Mouse (Mus musculus) liver, adult 2 months (tissue): Measurements from ENCODE around the gene Dpm1. TPM values are rescaled to one million over a fixed set of nuclear protein-coding genes. Genes with fewer than 3 reads are reported as not detected.
A peak's percentile ranks its signal among the peaks of the same experiment; 100 is the strongest.

Experiments used
- DNase-seq: peaks from one replicate; pipeline ENCODE4 v3.0.0-alpha.2; 2011; ENCODE audit warnings: low read depth, low spot score; ENCODE audit errors: extremely low read depth
- H3K27ac ChIP-seq: fragments of 200-500 bp; replicated peaks from 2 replicates; pipeline ENCODE4 v1.5.1; 2012; ENCODE audit warnings: low read depth, mild to moderate bottlenecking, control low read depth, inconsistent platforms, low read length; ENCODE audit not compliant: insufficient read depth
- H3K27me3 ChIP-seq: fragments of 200-500 bp; 2 replicates; pipeline ENCODE4 v1.6.1; 2012; ENCODE audit warnings: mild to moderate bottlenecking, moderate library complexity, low read length, inconsistent platforms; ENCODE audit not compliant: control insufficient read depth, insufficient read depth
- H3K36me3 ChIP-seq: fragments of 200-500 bp; 2 replicates; pipeline ENCODE4 v1.6.1; 2012; ENCODE audit warnings: low read length, inconsistent platforms; ENCODE audit not compliant: control insufficient read depth, insufficient read depth
- H3K4me1 ChIP-seq: fragments of 200-500 bp; 2 replicates; pipeline ENCODE4 v1.6.1; 2011; ENCODE audit warnings: low read length; ENCODE audit not compliant: control insufficient read depth, insufficient read depth
- H3K4me3 ChIP-seq: fragments of 200-500 bp; 2 replicates; pipeline ENCODE4 v1.5.1; 2011; ENCODE audit warnings: low read depth, mild to moderate bottlenecking, control low read depth, low read length, moderate library complexity; ENCODE audit not compliant: insufficient read depth
- H3K79me2 ChIP-seq: fragments of 200-500 bp; 2 replicates; pipeline ENCODE4 v1.6.1; 2012; ENCODE audit warnings: inconsistent platforms, mild to moderate bottlenecking, low read length, moderate library complexity; ENCODE audit not compliant: control insufficient read depth, insufficient read depth
- H3K9ac ChIP-seq: fragments of 200-500 bp; 2 replicates; pipeline ENCODE4 v1.6.1; 2012; ENCODE audit warnings: low read depth, mild to moderate bottlenecking, control low read depth, inconsistent platforms, low read length
- CTCF ChIP-seq: fragments of 200-500 bp; IDR thresholded peaks from 2 replicates; pipeline ENCODE4 v1.5.1; 2011; ENCODE audit warnings: low read depth, low read length, control low read depth
- POLR2A ChIP-seq: fragments of 200-500 bp; IDR thresholded peaks from 2 replicates; pipeline ENCODE4 v1.6.1; 2011; ENCODE audit warnings: low read length, control low read depth; ENCODE audit not compliant: insufficient read depth; ENCODE audit errors: extremely low read depth
- WGBS: fragments of 180-500 bp; shearing (Covaris S2); methylation state at CpG from one replicate; pipeline ENCODE4 v1.1.7; 2018; 5-methylcytosine and 5-hydroxymethylcytosine counted together
- polyA plus RNA-seq: library from polyadenylated mRNA; depleted of rRNA; stranded (reverse); fragments of >200 nt; gene quantifications from 2 replicates; pipeline ENCODE4 v1.2.3, GENCODE M21; 2012; rRNA removed
- total RNA-seq: library from RNA; depleted of rRNA; stranded (reverse); fragments of >200 nt; gene quantifications from 2 replicates; pipeline ENCODE4 v1.2.3, GENCODE M21; 2014; rRNA removed

Gene Dpm1
- total RNA-seq (37.7 and 51.0 TPM in 2 replicates), polyA plus RNA-seq (30.8 and 31.1 TPM in 2 replicates)

DNA sequence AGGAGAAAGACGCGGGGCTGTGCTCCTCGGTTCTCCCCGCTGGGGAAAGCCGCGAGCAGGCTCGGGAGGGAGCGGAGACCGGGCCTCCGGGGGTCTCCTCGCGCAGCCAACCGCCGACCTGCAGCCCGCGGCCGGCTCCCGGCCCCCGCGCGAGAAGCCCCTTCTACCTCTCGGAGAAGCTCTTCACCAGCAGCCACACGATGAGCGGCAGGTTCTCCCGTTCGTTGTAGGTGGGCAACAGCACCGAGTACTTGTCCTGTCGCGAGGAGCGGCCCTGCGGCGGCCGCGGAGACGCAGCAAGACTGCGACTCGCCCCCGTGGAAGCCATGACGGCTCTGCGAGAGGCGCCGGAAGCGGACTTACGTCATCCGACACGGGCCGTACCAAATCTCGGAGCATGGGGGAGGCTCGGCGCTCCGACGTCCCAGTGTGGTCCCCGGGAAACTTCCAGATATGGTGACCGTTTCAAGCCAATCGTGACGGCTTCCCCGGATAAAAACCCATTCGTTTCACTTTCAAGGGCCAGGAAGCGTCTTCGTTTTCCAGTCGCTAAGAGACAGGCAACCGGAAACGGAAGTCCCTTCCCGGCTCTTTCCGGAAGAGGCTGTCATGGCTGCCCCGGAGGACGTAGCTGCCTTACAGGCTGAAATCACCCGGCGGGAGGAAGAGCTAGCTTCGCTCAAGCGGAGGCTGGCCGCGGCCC is at the start of gene Dpm1, which contains the start of the genes Gm20716 and Mocs3:
Dpm1 (minus strand) TSS at position 566 of the 703 bp plus-strand sequence.
Gm20716 (minus strand) TSS at position 339 of the 703 bp plus-strand sequence.
Mocs3 (plus strand) TSS at position 597 of the 703 bp plus-strand sequence.
- Histone ChIP-seq H3K79me2 (peaks cover 36% of the 10 kb centered on the region), H3K4me3 (peak within 1 kb of the TSS; percentile 94), H3K9ac (peak within 1 kb of the TSS; percentile 92), H3K36me3 (peaks cover 18% of the 10 kb centered on the region), H3K27me3 (no peaks in the 10 kb centered on the region), H3K4me1 (peaks cover 15% of the 10 kb centered on the region), H3K27ac (peak within 1 kb of the TSS; percentile 92)
- no peak for TF ChIP-seq CTCF
- TF ChIP-seq POLR2A: peak; percentile 94
- WGBS: under 1% methylated on average over 73 of the region's 73 CpGs
- peak; percentile 81 for DNase-seq

DNA sequence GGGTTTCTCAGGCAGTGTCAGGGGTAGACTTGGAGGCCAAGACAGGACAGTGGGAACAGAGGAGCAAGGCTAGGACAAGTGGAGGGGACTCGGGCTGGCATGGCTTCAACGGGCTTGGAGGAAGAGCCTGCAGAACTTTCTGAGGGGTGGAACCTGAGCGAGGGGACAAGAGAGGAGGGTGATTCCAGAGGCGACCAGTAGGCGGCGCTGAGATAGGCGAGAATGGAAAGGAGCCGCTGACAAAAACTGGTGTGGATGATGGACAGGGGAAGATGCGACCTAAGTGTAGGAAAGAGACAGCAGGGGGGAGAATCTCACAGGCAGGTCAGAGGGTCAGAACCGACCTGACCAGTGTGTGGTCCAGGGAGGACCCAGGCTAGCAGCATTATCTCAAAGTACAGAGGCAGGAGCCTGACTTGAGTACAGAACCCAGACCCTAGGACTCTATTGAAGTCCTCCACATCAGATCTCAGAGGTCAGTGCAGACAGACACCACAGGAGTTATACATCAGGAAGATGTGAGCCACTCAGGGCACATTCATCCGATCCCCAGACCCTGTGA is 44.1 kb upstream of the Dpm1 start:
- Histone ChIP-seq H3K4me3 (no peak overlapping the region), H3K27me3 (0 out of 2 replicates have a peak, but pooled peaks cover 2% of the 10 kb centered on the region), H3K4me1 (no peaks in the 10 kb centered on the region), H3K27ac (no peak overlapping the region), H3K79me2 (no peaks in the 10 kb centered on the region), H3K36me3 (no peaks in the 10 kb centered on the region), H3K9ac (no peak overlapping the region)
- DNase-seq: peak; percentile 10
- TF ChIP-seq CTCF: peak; percentile 83
- no peak for TF ChIP-seq POLR2A
- WGBS: 8% methylated on average over 11 of the region's 11 CpGs

DNA sequence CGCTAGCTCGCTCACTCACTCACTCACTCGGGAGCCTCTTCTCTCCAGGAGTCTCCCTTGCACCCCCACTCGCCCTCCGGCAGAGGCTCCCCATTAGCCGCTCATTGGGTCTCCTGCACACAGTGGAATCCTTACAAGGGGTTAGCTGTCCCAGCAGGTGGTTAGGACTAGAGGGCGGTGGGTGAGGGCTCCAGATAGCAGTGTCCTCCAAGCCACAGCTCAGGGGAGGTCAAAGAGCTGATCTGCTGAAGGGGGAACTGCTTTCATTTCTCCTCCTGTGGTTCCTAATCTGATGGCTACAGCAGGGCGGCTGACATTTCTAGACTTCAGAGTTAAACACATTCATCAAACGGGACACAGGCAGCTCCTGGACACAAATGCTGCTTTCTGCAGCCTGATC is 43.0 kb upstream of the Dpm1 start:
- Histone ChIP-seq H3K4me1 (no peaks in the 10 kb centered on the region), H3K4me3 (no peak overlapping the region), H3K9ac (no peak overlapping the region), H3K27me3 (0 out of 2 replicates have a peak, but pooled peaks cover 6% of the 10 kb centered on the region), H3K27ac (no peak overlapping the region), H3K79me2 (no peaks in the 10 kb centered on the region), H3K36me3 (no peaks in the 10 kb centered on the region)
- 39% methylated on average over 9 of the region's 9 CpGs for WGBS
- DNase-seq: no peak
- TF ChIP-seq CTCF (no peak), POLR2A (no peak)

DNA sequence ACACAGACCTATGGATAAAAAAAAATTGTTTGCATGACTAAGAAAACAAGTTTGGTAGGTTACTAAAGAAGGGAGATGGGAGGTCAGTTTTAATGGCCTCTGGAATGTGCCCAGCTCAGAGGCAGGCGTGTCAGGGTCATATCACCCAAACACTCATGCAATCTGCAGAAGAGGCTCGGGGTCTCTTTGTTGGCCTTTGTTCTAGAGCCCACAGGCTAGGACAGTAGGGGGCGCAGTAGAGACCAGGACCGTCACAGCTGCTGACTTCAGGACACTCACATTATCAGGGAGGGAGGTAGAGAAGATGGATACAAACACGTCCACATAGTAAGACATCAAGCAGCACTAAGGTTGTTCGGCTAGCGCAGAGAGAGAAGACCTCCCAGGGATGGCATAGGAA is 37.6 kb upstream of the Dpm1 start:
- no peak for DNase-seq

DNA sequence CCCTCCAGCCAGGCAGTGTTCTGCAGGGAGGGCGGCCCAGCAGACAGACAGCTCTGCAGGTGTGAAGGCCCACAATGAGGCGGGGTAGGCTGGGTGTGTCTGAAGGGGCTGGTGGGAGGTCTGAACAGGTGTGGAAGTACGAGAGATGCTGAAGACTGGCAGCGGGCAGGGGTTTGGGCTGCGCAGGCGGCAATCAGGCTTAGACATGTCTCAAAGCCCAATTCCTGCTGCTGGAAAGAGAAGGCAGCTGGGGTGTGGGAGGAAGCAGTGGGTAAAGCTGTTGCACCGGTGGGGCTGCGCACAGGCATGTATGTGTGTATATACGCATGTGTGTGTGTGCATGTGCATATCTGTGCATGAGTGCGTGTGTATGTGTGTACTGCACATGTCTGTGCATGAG is 30.5 kb upstream of the Dpm1 start:
- no peak overlapping the region for H3K27ac ChIP-seq
- H3K4me3 ChIP-seq: no peak overlapping the region
- TF ChIP-seq POLR2A: no peak
- no peak for TF ChIP-seq CTCF
- no peak for DNase-seq
- H3K4me1 ChIP-seq: no peaks in the 10 kb centered on the region
- WGBS: 89% methylated on average over 10 of the region's 10 CpGs
- no peak overlapping the region for H3K9ac ChIP-seq
- no peaks in the 10 kb centered on the region for H3K36me3 ChIP-seq
- H3K79me2 ChIP-seq: no peaks in the 10 kb centered on the region
- H3K27me3 ChIP-seq: no peaks in the 10 kb centered on the region

More for the DNA sequence above, 37.6 kb upstream of the Dpm1 start:
- TF ChIP-seq POLR2A: no peak
- TF ChIP-seq CTCF: peak; percentile 56
- Histone ChIP-seq H3K27ac (no peak overlapping the region), H3K79me2 (no peaks in the 10 kb centered on the region), H3K27me3 (0 out of 2 replicates have a peak, but pooled peaks cover 9% of the 10 kb centered on the region), H3K9ac (no peak overlapping the region), H3K4me1 (no peaks in the 10 kb centered on the region), H3K36me3 (no peaks in the 10 kb centered on the region), H3K4me3 (no peak overlapping the region)
- 24% methylated on average over 7 of the region's 7 CpGs for WGBS
